Mouse (Mus musculus): ENCODE results near the gene Xxylt1.

Gene Xxylt1

GRCm38 (mm10) chr16:31060714-31061113 is 20.5 kb downstream of the Xxylt1 start:
- no peak for DNase-seq

- DNase-seq, result no peak
Measured at GRCm38 (mm10) chr16:31060226-31060625, 21.0 kb downstream of the Xxylt1 start.

GRCm38 (mm10) chr16:31059730-31060129 is 21.5 kb downstream of the Xxylt1 start:
- DNase-seq, result no peak

- no peak for DNase-seq
Measured at GRCm38 (mm10) chr16:31052812-31053211, 28.4 kb downstream of the Xxylt1 start.

- no peak for DNase-seq
Measured at GRCm38 (mm10) chr16:31052177-31052726, 29.0 kb downstream of the Xxylt1 start.

GRCm38 (mm10) chr16:31050701-31051100 is 30.5 kb downstream of the Xxylt1 start:
- DNase-seq, result no peak

GRCm38 (mm10) chr16:31048194-31048593 is 33.0 kb downstream of the Xxylt1 start:
- DNase-seq, result no peak

GRCm38 (mm10) chr16:31047186-31047898 is 33.9 kb downstream of the Xxylt1 start:
- peak; percentile 52 for DNase-seq

GRCm38 (mm10) chr16:31046217-31046659 is 35.0 kb downstream of the Xxylt1 start:
- peak; percentile 64 for DNase-seq

GRCm38 (mm10) chr16:31045211-31045610 is 36.0 kb downstream of the Xxylt1 start:
- DNase-seq, result no peak

GRCm38 (mm10) chr16:31043136-31043535 is 38.1 kb downstream of the Xxylt1 start:
- no peak for DNase-seq

- DNase-seq, result no peak
Measured at GRCm38 (mm10) chr16:31041566-31041965, 39.7 kb downstream of the Xxylt1 start.

- DNase-seq, result no peak
Measured at GRCm38 (mm10) chr16:31039803-31040459, 41.3 kb downstream of the Xxylt1 start.

- no peak for DNase-seq
Measured at GRCm38 (mm10) chr16:31037431-31037830, 43.8 kb downstream of the Xxylt1 start.

GRCm38 (mm10) chr16:31035651-31036245 is 45.5 kb downstream of the Xxylt1 start:
- DNase-seq, result no peak

- peak; percentile 26 for DNase-seq
Measured at GRCm38 (mm10) chr16:31035235-31035634, 46.0 kb downstream of the Xxylt1 start.

GRCm38 (mm10) chr16:31034051-31034450 is 47.2 kb downstream of the Xxylt1 start:
- no peak for DNase-seq

GRCm38 (mm10) chr16:31029739-31030485 is 51.3 kb downstream of the Xxylt1 start:
- DNase-seq, result no peak

GRCm38 (mm10) chr16:31027675-31028074 is 53.6 kb downstream of the Xxylt1 start:
- no peak for DNase-seq

- no peak for DNase-seq
Measured at GRCm38 (mm10) chr16:31025516-31025915, 55.7 kb downstream of the Xxylt1 start.

GRCm38 (mm10) chr16:31024997-31025396 is 56.2 kb downstream of the Xxylt1 start:
- no peak for DNase-seq

GRCm38 (mm10) chr16:31024221-31024620 is 57.0 kb downstream of the Xxylt1 start:
- DNase-seq, result no peak

GRCm38 (mm10) chr16:31023803-31024202 is 57.4 kb downstream of the Xxylt1 start:
- no peak for DNase-seq
